In the genomic region with DNA sequence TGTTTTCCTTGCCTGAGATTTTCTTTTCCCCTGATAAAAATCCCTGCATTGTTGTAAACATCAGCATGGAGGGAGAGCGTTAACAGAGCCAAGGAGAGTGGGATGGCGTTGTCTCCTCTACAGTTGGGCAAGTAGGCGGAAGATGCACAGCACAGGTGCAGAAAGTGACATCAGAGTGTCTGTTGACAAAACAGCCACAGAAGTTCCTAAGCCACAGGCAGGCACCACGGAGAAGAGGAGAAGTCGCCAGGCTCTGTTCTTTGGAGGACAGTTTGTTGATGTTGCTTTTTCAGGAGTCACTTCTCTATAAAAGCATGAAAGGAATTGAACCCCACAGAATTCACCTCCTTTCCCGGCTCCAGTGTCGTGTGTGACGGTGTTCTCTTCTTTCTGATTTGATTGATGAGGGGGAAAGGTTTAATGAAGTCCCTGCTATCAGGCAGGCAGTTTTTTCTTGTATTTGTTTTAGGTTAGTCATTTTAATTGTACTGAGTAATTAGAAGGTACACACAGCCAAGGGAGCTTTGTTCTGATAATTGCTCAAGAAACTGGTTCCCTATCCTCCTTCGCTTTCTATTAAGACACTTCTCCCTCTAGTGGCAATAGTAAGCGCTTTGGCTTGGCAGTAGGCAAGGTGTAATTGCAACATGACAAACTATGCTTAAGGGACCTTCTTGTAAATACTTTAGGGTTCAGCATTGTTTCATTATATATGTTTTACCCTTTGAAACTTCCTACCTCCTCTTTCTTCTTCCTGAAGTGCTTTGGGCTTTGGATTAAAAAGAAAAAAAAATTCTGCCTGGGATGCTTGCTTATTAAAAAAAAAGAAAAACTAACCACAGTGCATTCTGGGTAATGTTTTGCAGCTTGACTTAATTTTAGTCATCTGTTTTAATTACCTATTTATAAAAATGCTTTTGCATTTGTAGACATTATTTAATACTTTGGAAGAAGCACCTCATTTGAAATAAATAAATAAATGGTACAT, we compare ENCODE assay signal across 9 mouse cellular contexts.
A peak's percentile ranks its signal among the peaks of the same experiment; 100 is the strongest.
DNase-seq lines count a peak whose midpoint lies in the region; ATAC-seq and TF ChIP-seq lines count a peak whose summit lies in the region.
"Had no signal": no experiment of that assay in that cellular context is flagged by ENCODE, and none has a peak within 500 bp of the region (broad histone marks: within the 10 kb centered on the region; RNA-seq: fewer than 3 reads in every experiment).

No protein-coding gene starts in this region.

- no peaks in the 10 kb centered on the region for H3K9me3 ChIP-seq in liver, embryonic 14.5 days (ENCODE audit: control insufficient read depth, low read length)
- H3K9me3 ChIP-seq in liver, embryonic 12.5 days (replicated peaks), result no peaks in the 10 kb centered on the region
- no peaks in the 10 kb centered on the region for H3K9me3 ChIP-seq in stomach, postnatal 0 days (ENCODE audit: control insufficient read depth, low read length)
- H3K9me3 ChIP-seq: lung, embryonic 15.5 days had no signal

- peaks cover 35% of the 10 kb centered on the region for H3K36me3 ChIP-seq in liver, embryonic 14.5 days (replicated peaks; ENCODE audit: control insufficient read depth, insufficient read depth, low read depth)
- H3K36me3 ChIP-seq in liver, embryonic 12.5 days, result peaks cover 60% of the 10 kb centered on the region
- no peaks in the 10 kb centered on the region for H3K36me3 ChIP-seq in stomach, postnatal 0 days (ENCODE audit: control insufficient read depth, insufficient read depth, low read length)
- H3K36me3 ChIP-seq: lung, embryonic 15.5 days had no signal

- H3K27ac ChIP-seq in liver, embryonic 14.5 days, result no peak overlapping the region
- H3K27ac ChIP-seq in liver, embryonic 12.5 days, result no peak overlapping the region
- H3K27ac ChIP-seq in stomach, postnatal 0 days (replicated peaks), result no peak overlapping the region
- H3K27ac ChIP-seq: lung, embryonic 15.5 days had no signal

- DNase-seq in liver, embryonic 14.5 days (ENCODE audit: low read depth in 3 of 3, low spot score in 3 of 3), result peak in 1 of 3 experiments; percentile 26
- DNase-seq in ZHBTc4 (ENCODE audit: low read depth, low spot score), result peak; percentile 58
- no peak for DNase-seq in stomach, postnatal 0 days (ENCODE audit: low spot score)
- no peak for DNase-seq in cerebellum, adult 9-10 months
- no peak for DNase-seq in ovary, postnatal 36 days (ENCODE audit: low spot score)
- DNase-seq in adrenal gland, adult 8-10 months, result no peak

- peak; percentile 66 for TF ChIP-seq CTCF in liver, embryonic 14.5 days (IDR thresholded peaks at IDR 0.05; ENCODE audit: low read depth)
- peak; percentile 77 for TF ChIP-seq CTCF in stomach, postnatal 0 days (IDR thresholded peaks at IDR 0.05; ENCODE audit: low read depth)

- no peak for ATAC-seq in liver, embryonic 14.5 days (ENCODE audit: insufficient read depth)
- ATAC-seq in liver, embryonic 12.5 days, result no peak
- ATAC-seq in granulocyte monocyte progenitor cell, adult 5-6 weeks (replicated peaks; ENCODE audit: poor library complexity, severe bottlenecking), result peak; percentile 79
- ATAC-seq in stomach, postnatal 0 days (ENCODE audit: low FRiP score, low TSS enrichment), result no peak

- no peak overlapping the region for H3K4me2 ChIP-seq in liver, embryonic 14.5 days (ENCODE audit: low read depth)
- H3K4me2 ChIP-seq in liver, embryonic 12.5 days, result no peak overlapping the region
- no peak overlapping the region for H3K4me2 ChIP-seq in stomach, postnatal 0 days (replicated peaks; ENCODE audit: low read depth)
- H3K4me2 ChIP-seq: lung, embryonic 15.5 days had no signal

- H3K27me3 ChIP-seq in liver, embryonic 14.5 days (ENCODE audit: control insufficient read depth, insufficient read depth, low read length), result no peaks in the 10 kb centered on the region
- no peaks in the 10 kb centered on the region for H3K27me3 ChIP-seq in liver, embryonic 12.5 days (replicated peaks)
- no peaks in the 10 kb centered on the region for H3K27me3 ChIP-seq in stomach, postnatal 0 days (ENCODE audit: control insufficient read depth, insufficient read depth, low read length)
- H3K27me3 ChIP-seq: lung, embryonic 15.5 days had no signal

- H3K4me1 ChIP-seq in liver, embryonic 14.5 days (replicated peaks; ENCODE audit: control insufficient read depth in 2 of 2, insufficient read depth in 2 of 2, low read length in 1 of 2), result no peaks in the 10 kb centered on the region
- peaks cover 9% of the 10 kb centered on the region; the same call in 1 of the 2 replicates for H3K4me1 ChIP-seq in liver, embryonic 12.5 days
- H3K4me1 ChIP-seq in stomach, postnatal 0 days (replicated peaks; ENCODE audit: control insufficient read depth, insufficient read depth), result no peaks in the 10 kb centered on the region
- H3K4me1 ChIP-seq: lung, embryonic 15.5 days had no signal

- no peak overlapping the region for H3K9ac ChIP-seq in liver, embryonic 14.5 days (replicated peaks)
- no peak overlapping the region for H3K9ac ChIP-seq in liver, embryonic 12.5 days
- H3K9ac ChIP-seq in stomach, postnatal 0 days (ENCODE audit: low read length), result no peak overlapping the region
- H3K9ac ChIP-seq: lung, embryonic 15.5 days had no signal

- no peak overlapping the region for H3K4me3 ChIP-seq in liver, embryonic 14.5 days (ENCODE audit: insufficient read depth in 1 of 2, low read depth in 2 of 2, low read length in 2 of 2)
- no peak overlapping the region for H3K4me3 ChIP-seq in liver, embryonic 12.5 days
- no peak overlapping the region for H3K4me3 ChIP-seq in stomach, postnatal 0 days (ENCODE audit: low read depth, low read length)
- H3K4me3 ChIP-seq: lung, embryonic 15.5 days had no signal

- TF ChIP-seq EP300 in liver, embryonic 14.5 days (IDR thresholded peaks at IDR 0.05; ENCODE audit: low read depth), result no peak
- no peak for TF ChIP-seq EP300 in stomach, postnatal 0 days (optimal IDR thresholded peaks at IDR 0.05)

- whole genome bisulfite sequencing in liver, embryonic 14.5 days (ENCODE audit: insufficient replicate concordance), result 73% methylated on average over 10 of the region's 10 CpGs
- 76% methylated on average over 10 of the region's 10 CpGs for WGBS in liver, embryonic 12.5 days (ENCODE audit: insufficient replicate concordance)
- 67% methylated on average over 10 of the region's 10 CpGs for WGBS in stomach, postnatal 0 days
